Mouse (Mus musculus): ENCODE measurements around the gene Slc22a19. TPM values are rescaled to one million over a fixed set of nuclear protein-coding genes. Genes with fewer than 3 reads are reported as not detected.
"Not testable (repeated sequence)": the region's sequence is repeated elsewhere in the genome, so short reads cannot be mapped to it uniquely, and the experiment has no call there.

Slc22a19 gene
- not detected in 2 replicates for polyA plus RNA-seq (2014; fragmentation: Nextera tagmentation; extraction: Ambion mirVana)

DNA sequence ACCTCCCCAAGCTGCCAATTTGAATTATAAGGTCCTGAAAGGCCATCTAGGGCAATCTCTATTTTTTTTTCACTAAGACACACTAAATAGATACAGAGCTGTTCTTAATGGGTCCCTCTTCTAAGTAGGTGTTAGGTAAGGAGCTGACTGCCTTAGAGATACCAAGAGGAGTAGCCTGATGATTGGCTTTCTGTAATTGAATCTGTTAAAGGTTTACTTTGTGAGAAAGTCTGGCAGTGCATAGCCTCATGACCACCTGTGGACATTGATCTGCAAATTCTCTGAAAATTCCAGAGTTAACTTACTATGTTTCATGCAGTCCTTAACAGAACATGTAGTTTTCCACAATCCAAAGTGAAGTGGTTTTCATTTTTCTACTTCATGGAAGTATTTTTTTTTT lies at the start of gene Slc22a19:
Gene Slc22a19, minus strand, starts transcription at position 163 of the 400 bp plus-strand sequence.
- Histone ChIP-seq H3K9ac (replicated peaks; ENCODE audit: low read length) (no peak within 1 kb of the TSS), H3K27me3 (ENCODE audit: control insufficient read depth, insufficient read depth, low read length) (no peaks in the 10 kb centered on the region), H3K4me2 (ENCODE audit: low read depth, low read length) (no peak within 1 kb of the TSS), H3K36me3 (replicated peaks; ENCODE audit: control insufficient read depth, insufficient read depth, low read depth, low read length) (no peaks in the 10 kb centered on the region), H3K4me1 (ENCODE audit: control insufficient read depth, insufficient read depth, low read length) (no peaks in the 10 kb centered on the region), H3K27ac (replicated peaks; ENCODE audit: low read depth, low read length) (no peak within 1 kb of the TSS), H3K4me3 (ENCODE audit: low read depth, low read length) (no peak within 1 kb of the TSS), H3K9me3 (replicated peaks; ENCODE audit: control insufficient read depth, low read length) (no peaks in the 10 kb centered on the region)
- no peak for DNase-seq (ENCODE audit: low spot score)
- ATAC-seq (replicated peaks; ENCODE audit: insufficient number of reproducible peaks, low FRiP score, low TSS enrichment, low read depth) = no peak

DNA sequence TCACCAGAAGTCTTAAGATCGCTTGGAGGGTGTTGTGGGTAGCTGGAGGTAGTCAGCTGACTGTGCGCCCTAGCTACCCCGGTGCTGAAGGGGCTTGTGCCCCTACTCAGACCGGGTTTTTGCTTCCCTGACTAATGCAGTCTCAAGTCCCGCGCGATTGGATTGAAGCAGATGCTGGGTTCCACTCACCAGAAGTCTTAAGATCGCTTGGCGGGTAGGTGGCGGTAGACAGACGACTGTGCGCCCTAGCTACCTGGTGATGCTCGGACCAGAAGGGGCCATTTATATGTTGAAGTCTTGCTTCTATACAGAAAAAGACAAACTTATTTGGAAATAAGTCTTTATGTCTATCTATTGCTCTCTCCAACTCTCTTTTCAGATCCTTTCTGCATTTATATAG lies 42.3 kb upstream of the Slc22a19 start:
- ATAC-seq (replicated peaks; ENCODE audit: insufficient number of reproducible peaks, low FRiP score, low TSS enrichment, low read depth); H3K36me3 ChIP-seq (replicated peaks; ENCODE audit: control insufficient read depth, insufficient read depth, low read depth, low read length); DNase-seq (ENCODE audit: low spot score): not testable (repeated sequence)

DNA sequence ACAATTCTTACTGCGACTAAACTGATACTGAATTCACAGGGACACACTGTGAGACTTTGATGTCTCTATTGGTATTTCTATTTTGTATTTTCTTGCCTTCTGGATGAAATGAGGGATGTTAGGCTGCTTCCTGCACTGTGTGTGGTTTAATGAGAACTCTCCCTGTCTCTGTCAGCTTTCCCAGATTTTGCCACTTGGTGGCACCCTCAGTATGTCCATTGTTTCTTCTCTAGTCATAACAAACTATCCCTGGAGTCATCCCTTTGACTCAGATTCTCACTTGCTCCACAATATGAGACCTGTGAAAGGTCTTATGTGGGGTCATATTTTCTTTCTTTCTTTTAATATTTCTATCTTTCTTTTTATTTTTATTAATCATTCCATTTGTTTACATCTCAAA lies 18.4 kb upstream of the Slc22a19 start:
- DNase-seq (ENCODE audit: low spot score) = no peak
- Histone ChIP-seq H3K27ac (replicated peaks; ENCODE audit: low read depth, low read length) (no peak overlapping the region), H3K4me3 (ENCODE audit: low read depth, low read length) (no peak overlapping the region), H3K36me3 (replicated peaks; ENCODE audit: control insufficient read depth, insufficient read depth, low read depth, low read length) (no peaks in the 10 kb centered on the region), H3K9me3 (replicated peaks; ENCODE audit: control insufficient read depth, low read length) (no peaks in the 10 kb centered on the region), H3K4me2 (ENCODE audit: low read depth, low read length) (no peak overlapping the region), H3K9ac (replicated peaks; ENCODE audit: low read length) (no peak overlapping the region), H3K4me1 (ENCODE audit: control insufficient read depth, insufficient read depth, low read length) (no peaks in the 10 kb centered on the region), H3K27me3 (ENCODE audit: control insufficient read depth, insufficient read depth, low read length) (no peaks in the 10 kb centered on the region)
- ATAC-seq (replicated peaks; ENCODE audit: insufficient number of reproducible peaks, low FRiP score, low TSS enrichment, low read depth) = no peak
- 40% methylated on average over 1 of the region's 1 CpGs for WGBS

More for the DNA sequence above, 42.3 kb upstream of the Slc22a19 start:
- H3K27ac ChIP-seq (replicated peaks; ENCODE audit: low read depth, low read length); H3K9ac ChIP-seq (replicated peaks; ENCODE audit: low read length); H3K4me1 ChIP-seq (ENCODE audit: control insufficient read depth, insufficient read depth, low read length); H3K4me2 ChIP-seq (ENCODE audit: low read depth, low read length); H3K4me3 ChIP-seq (ENCODE audit: low read depth, low read length); H3K9me3 ChIP-seq (replicated peaks; ENCODE audit: control insufficient read depth, low read length); H3K27me3 ChIP-seq (ENCODE audit: control insufficient read depth, insufficient read depth, low read length): not testable (repeated sequence)
- WGBS = 67% methylated on average over 13 of the region's 13 CpGs

DNA sequence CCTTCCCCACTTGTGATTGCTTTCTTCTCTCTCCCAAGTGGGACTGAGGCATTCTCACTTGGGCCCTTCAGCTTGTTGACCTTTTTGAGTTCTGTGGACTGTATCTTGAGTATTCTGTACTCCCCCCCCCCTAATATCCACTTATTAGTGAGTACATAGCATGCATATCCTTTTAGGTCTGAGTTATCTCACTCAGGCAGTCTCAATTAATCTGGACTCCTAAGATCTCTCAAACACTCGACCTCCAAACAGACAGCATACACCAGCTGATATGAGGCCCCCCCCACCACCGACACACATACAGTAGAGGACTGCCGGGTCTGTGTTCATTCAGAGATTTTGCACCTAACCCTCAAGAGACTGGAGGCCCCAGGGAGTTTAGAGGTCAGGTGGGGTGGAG lies 18.0 kb downstream of the Slc22a19 start:
- H3K4me1 ChIP-seq (ENCODE audit: control insufficient read depth, insufficient read depth, low read length); H3K9ac ChIP-seq (replicated peaks; ENCODE audit: low read length); DNase-seq (ENCODE audit: low spot score); H3K27ac ChIP-seq (replicated peaks; ENCODE audit: low read depth, low read length); H3K27me3 ChIP-seq (ENCODE audit: control insufficient read depth, insufficient read depth, low read length); H3K9me3 ChIP-seq (replicated peaks; ENCODE audit: control insufficient read depth, low read length); H3K4me3 ChIP-seq (ENCODE audit: low read depth, low read length); H3K36me3 ChIP-seq (replicated peaks; ENCODE audit: control insufficient read depth, insufficient read depth, low read depth, low read length); ATAC-seq (replicated peaks; ENCODE audit: insufficient number of reproducible peaks, low FRiP score, low TSS enrichment, low read depth); H3K4me2 ChIP-seq (ENCODE audit: low read depth, low read length): not testable (repeated sequence)
- WGBS = 69% methylated on average over 3 of the region's 3 CpGs

DNA sequence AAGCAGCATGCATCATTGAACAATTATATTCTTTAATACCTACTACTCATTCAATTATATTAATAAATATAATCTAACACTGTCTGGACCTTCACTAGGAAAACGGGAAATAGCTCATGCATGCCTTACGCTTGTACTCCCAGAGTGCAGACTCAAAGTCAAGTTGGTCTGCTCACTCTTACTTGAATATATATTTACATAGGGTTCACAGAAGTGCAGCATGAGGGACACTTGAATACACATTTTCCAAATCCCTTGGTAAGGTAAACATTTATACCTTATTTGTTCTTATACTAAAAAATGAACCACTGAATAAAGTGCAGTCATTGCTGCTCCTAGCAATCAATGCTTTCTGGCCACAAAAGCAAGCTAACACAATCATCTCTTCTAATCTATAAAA lies 19.9 kb downstream of the Slc22a19 start:
- no peak overlapping the region for H3K4me3 ChIP-seq (ENCODE audit: low read depth, low read length)

DNA sequence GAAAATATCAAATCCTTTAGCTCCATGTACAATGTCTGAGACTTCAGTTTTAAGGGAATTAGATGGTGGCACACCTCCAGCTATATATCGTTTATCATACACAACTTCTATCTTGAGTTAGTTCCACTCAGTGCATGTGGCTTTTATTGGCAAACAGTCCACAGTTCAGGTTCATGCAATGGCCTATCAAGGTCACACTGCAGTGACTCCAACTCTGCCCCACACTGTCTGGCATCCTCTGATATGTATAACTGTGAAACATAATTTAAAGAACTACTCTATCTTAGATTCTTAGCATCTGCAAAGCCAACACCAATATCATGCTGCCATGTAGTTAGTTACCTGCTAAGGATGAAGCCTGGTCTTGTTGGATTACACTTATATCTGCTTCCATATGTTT lies 23.1 kb downstream of the Slc22a19 start:
- Histone ChIP-seq H3K4me1 (ENCODE audit: control insufficient read depth, insufficient read depth, low read length) (no peaks in the 10 kb centered on the region), H3K4me2 (ENCODE audit: low read depth, low read length) (no peak overlapping the region), H3K36me3 (replicated peaks; ENCODE audit: control insufficient read depth, insufficient read depth, low read depth, low read length) (no peaks in the 10 kb centered on the region), H3K4me3 (ENCODE audit: low read depth, low read length) (no peak overlapping the region), H3K9me3 (replicated peaks; ENCODE audit: control insufficient read depth, low read length) (no peaks in the 10 kb centered on the region), H3K27ac (replicated peaks; ENCODE audit: low read depth, low read length) (no peak overlapping the region), H3K9ac (replicated peaks; ENCODE audit: low read length) (no peak overlapping the region), H3K27me3 (ENCODE audit: control insufficient read depth, insufficient read depth, low read length) (no peaks in the 10 kb centered on the region)
- ATAC-seq (replicated peaks; ENCODE audit: insufficient number of reproducible peaks, low FRiP score, low TSS enrichment, low read depth) (no peak), DNase-seq (ENCODE audit: low spot score) (no peak)
- WGBS = 93% methylated on average over 1 of the region's 1 CpGs

More for the DNA sequence above, 19.9 kb downstream of the Slc22a19 start:
- Histone ChIP-seq H3K4me2 (ENCODE audit: low read depth, low read length) (no peak overlapping the region), H3K4me1 (ENCODE audit: control insufficient read depth, insufficient read depth, low read length) (no peaks in the 10 kb centered on the region), H3K27me3 (ENCODE audit: control insufficient read depth, insufficient read depth, low read length) (no peaks in the 10 kb centered on the region), H3K9ac (replicated peaks; ENCODE audit: low read length) (no peak overlapping the region), H3K9me3 (replicated peaks; ENCODE audit: control insufficient read depth, low read length) (no peaks in the 10 kb centered on the region), H3K27ac (replicated peaks; ENCODE audit: low read depth, low read length) (no peak overlapping the region), H3K36me3 (replicated peaks; ENCODE audit: control insufficient read depth, insufficient read depth, low read depth, low read length) (no peaks in the 10 kb centered on the region)
- DNase-seq (ENCODE audit: low spot score) = no peak
- no peak for ATAC-seq (replicated peaks; ENCODE audit: insufficient number of reproducible peaks, low FRiP score, low TSS enrichment, low read depth)
- WGBS = 82% methylated on average over 2 of the region's 2 CpGs

DNA sequence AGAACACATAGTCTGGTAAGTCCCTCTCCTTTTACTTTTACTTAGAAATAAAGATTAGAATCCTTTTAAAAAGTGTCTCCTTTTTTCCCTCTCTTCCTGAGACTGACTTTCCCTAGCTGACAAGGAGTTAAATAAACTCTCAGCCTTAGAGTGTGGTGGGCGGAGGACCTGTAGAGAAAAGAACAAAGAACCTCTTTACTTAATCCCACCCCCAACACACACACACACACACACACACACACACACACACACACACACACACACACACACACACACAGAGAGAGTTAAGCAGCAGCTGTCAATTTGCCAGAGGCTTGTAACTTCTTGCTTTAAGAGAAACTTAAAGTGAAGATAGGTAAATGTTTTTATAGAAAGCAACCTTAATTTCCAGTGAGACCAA lies 39.1 kb downstream of the Slc22a19 start:
- no peak overlapping the region for H3K4me3 ChIP-seq (ENCODE audit: low read depth, low read length)
- no peaks in the 10 kb centered on the region for H3K27me3 ChIP-seq (ENCODE audit: control insufficient read depth, insufficient read depth, low read length)
- H3K9ac ChIP-seq (replicated peaks; ENCODE audit: low read length) = no peak overlapping the region
- no peak overlapping the region for H3K4me2 ChIP-seq (ENCODE audit: low read depth, low read length)
- H3K27ac ChIP-seq (replicated peaks; ENCODE audit: low read depth, low read length) = no peak overlapping the region
- DNase-seq (ENCODE audit: low spot score) = no peak
- no peaks in the 10 kb centered on the region for H3K4me1 ChIP-seq (ENCODE audit: control insufficient read depth, insufficient read depth, low read length)
- H3K9me3 ChIP-seq (replicated peaks; ENCODE audit: control insufficient read depth, low read length) = no peaks in the 10 kb centered on the region
- ATAC-seq (replicated peaks; ENCODE audit: insufficient number of reproducible peaks, low FRiP score, low TSS enrichment, low read depth) = no peak
- H3K36me3 ChIP-seq (replicated peaks; ENCODE audit: control insufficient read depth, insufficient read depth, low read depth, low read length) = no peaks in the 10 kb centered on the region
- 5% methylated on average over 1 of the region's 1 CpGs for WGBS

DNA sequence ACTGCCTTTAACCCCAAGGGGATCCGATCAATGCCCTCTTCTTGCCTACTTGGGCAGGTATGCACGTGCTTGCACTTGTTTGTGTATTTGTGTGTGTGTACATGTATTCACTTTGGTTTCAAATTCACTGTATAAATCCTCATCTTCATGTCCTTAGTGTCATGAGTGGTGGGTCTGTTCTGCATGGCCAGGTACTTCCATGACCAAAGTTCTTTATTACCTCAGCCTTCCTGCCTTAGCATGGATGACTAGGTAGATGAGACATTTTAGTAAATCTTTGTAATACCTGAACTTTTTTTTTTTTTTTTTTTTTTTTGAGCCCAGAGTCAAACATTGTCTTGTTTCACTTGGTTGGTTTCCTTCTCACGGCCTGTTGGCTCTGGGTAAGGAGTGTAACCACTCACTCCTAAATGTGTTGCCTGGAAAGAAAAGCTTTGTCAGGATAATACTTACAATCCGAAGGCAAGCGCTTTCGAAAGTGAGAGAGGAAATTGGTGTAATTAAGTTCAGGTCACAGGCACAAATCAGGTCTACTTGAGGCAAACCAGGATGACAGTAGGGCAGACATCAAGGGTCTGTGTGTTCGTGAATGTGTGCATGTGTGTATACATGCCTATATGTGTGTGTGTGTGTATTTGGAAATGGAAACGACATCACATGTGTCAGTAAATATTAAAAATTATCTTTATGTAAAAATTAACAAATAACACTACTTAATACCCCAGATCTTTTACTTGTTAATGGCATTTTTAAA lies 62.0 kb downstream of the Slc22a19 start:
- DNase-seq (ENCODE audit: low spot score) = no peak
- Histone ChIP-seq H3K27ac (replicated peaks; ENCODE audit: low read depth, low read length) (no peak overlapping the region), H3K4me2 (ENCODE audit: low read depth, low read length) (no peak overlapping the region), H3K4me3 (ENCODE audit: low read depth, low read length) (no peak overlapping the region), H3K4me1 (ENCODE audit: control insufficient read depth, insufficient read depth, low read length) (no peaks in the 10 kb centered on the region), H3K9ac (replicated peaks; ENCODE audit: low read length) (no peak overlapping the region), H3K36me3 (replicated peaks; ENCODE audit: control insufficient read depth, insufficient read depth, low read depth, low read length) (no peaks in the 10 kb centered on the region), H3K27me3 (ENCODE audit: control insufficient read depth, insufficient read depth, low read length) (no peaks in the 10 kb centered on the region), H3K9me3 (replicated peaks; ENCODE audit: control insufficient read depth, low read length) (no peaks in the 10 kb centered on the region)
- ATAC-seq (replicated peaks; ENCODE audit: insufficient number of reproducible peaks, low FRiP score, low TSS enrichment, low read depth) = no peak
- 75% methylated on average over 8 of the region's 8 CpGs for WGBS

Data from embryonic facial prominence, embryonic 11.5 days (tissue).